Mouse (Mus musculus): ENCODE measurements at regions not wholly inside any gene's neighbourhood (a gene's known extent, or its start where the extent isn't known, plus 50 kb on each side); places are given as distances from the start of the nearest gene placed in this dataset.

GRCm38 (mm10) chr13:55967151-55967550 lies 131.2 kb upstream of the Pitx1 start:
- TF ChIP-seq CTCF (IDR thresholded peaks at IDR 0.05; ENCODE audit: low read depth, low read length), result no peak
- no peak for TF ChIP-seq POLR2A (IDR thresholded peaks at IDR 0.05; ENCODE audit: extremely low read depth, insufficient read depth, low read length)

Data from liver, adult 2 months (tissue).